Mouse (Mus musculus): Measurements from ENCODE around the gene Zfp219. TPM values are rescaled to one million over a fixed set of nuclear protein-coding genes. Genes with fewer than 3 reads are reported as not detected.

The Zfp219 gene
- polyA plus RNA-seq, 1 experiment from 2014 or later: 11.9 TPM

DNA sequence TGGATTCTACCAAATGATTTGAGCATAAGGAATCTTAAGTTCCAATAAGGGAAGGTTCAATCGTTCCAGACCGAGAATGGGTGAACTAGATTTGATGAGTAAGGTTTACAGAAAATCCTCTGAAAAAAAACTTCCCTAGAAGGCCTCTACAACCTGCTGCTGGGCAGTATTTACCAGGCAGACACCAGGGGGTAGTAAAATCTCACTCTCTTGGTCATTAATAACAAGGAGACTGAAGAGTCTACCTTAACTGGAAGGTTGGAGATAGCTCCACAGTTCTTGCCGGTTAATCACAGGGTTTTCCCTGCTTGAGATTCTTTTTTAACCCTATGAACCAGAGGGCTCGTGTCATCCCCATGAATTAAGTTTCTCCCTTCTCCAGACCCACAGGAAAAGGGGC is 37.3 kb downstream of the Zfp219 start:
- no peaks in the 10 kb centered on the region for H3K36me3 ChIP-seq (ENCODE audit: control insufficient read depth, insufficient read depth)
- H3K9ac ChIP-seq (ENCODE audit: low read depth, low read length): no peak overlapping the region
- no peaks in the 10 kb centered on the region for H3K27me3 ChIP-seq (replicated peaks; ENCODE audit: control insufficient read depth, insufficient read depth, low read length)
- H3K4me1 ChIP-seq (replicated peaks; ENCODE audit: control insufficient read depth, insufficient read depth, low read length): peaks cover 3% of the 10 kb centered on the region; the same call in 1 of the 2 replicates
- TF ChIP-seq CTCF (IDR thresholded peaks at IDR 0.05; ENCODE audit: low read depth): no peak
- no peak overlapping the region for H3K27ac ChIP-seq (ENCODE audit: low read depth, low read length)
- WGBS: 76% methylated on average over 4 of the region's 4 CpGs
- H3K9me3 ChIP-seq (ENCODE audit: control insufficient read depth): no peaks in the 10 kb centered on the region
- no peak for ATAC-seq
- H3K4me3 ChIP-seq (ENCODE audit: low read depth, low read length): no peak overlapping the region
- no peak overlapping the region; the same call in 1 of the 2 replicates for H3K4me2 ChIP-seq (replicated peaks; ENCODE audit: low read depth)

DNA sequence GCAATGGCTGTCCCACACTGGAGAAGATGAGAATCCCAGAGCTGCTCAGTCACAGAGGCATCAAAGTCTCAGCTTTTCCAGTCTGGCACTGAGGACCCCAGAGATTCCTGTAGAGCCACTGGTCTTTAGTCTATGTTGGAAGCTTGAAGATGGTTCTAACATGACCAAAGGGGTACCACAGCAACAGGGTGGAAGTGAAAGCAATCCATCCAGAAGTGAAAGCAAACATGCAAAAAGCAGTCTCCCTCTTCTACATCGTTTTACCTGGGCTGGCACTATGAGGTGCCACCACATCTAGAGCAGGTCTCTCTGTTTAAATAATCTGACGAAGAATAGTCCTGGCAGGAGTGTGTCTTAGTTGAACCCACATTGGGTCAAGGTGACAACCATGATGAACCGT is 41.3 kb downstream of the Zfp219 start:
- H3K4me2 ChIP-seq (replicated peaks; ENCODE audit: low read depth): no peak overlapping the region
- 88% methylated on average over 3 of the region's 3 CpGs for WGBS
- no peaks in the 10 kb centered on the region for H3K36me3 ChIP-seq (ENCODE audit: control insufficient read depth, insufficient read depth)
- ATAC-seq: no peak
- peaks cover 3% of the 10 kb centered on the region; the same call in 1 of the 2 replicates for H3K4me1 ChIP-seq (replicated peaks; ENCODE audit: control insufficient read depth, insufficient read depth, low read length)
- no peak for TF ChIP-seq CTCF (IDR thresholded peaks at IDR 0.05; ENCODE audit: low read depth)
- no peaks in the 10 kb centered on the region for H3K9me3 ChIP-seq (ENCODE audit: control insufficient read depth)
- no peak overlapping the region for H3K4me3 ChIP-seq (ENCODE audit: low read depth, low read length)
- no peak overlapping the region for H3K9ac ChIP-seq (ENCODE audit: low read depth, low read length)
- no peaks in the 10 kb centered on the region for H3K27me3 ChIP-seq (replicated peaks; ENCODE audit: control insufficient read depth, insufficient read depth, low read length)
- no peak overlapping the region for H3K27ac ChIP-seq (ENCODE audit: low read depth, low read length)

DNA sequence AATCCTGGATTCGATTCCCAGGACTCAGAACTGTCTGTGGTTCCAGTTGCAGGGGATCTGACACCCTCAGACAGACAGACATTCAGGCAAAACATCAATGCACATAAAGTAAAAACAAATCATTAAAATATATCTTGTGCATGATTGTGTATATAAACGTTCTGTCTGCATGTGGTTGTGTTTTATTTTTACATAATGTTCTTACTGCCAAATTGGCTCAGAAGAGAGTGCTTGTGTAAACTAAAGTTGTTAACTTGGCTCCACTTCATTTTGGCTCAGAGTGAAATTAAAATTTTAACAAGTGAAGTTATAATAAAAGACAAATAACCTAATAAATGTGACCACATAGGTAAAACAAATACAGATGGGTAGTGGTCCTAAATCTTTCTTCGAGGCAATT is 53.1 kb downstream of the Zfp219 start:
- Histone ChIP-seq H3K4me1 (replicated peaks; ENCODE audit: control insufficient read depth, insufficient read depth, low read length) (no peaks in the 10 kb centered on the region), H3K9ac (ENCODE audit: low read depth, low read length) (no peak overlapping the region), H3K27ac (ENCODE audit: low read depth, low read length) (no peak overlapping the region), H3K9me3 (ENCODE audit: control insufficient read depth) (no peaks in the 10 kb centered on the region), H3K4me3 (ENCODE audit: low read depth, low read length) (no peak overlapping the region), H3K36me3 (ENCODE audit: control insufficient read depth, insufficient read depth) (no peaks in the 10 kb centered on the region), H3K4me2 (replicated peaks; ENCODE audit: low read depth) (no peak overlapping the region), H3K27me3 (replicated peaks; ENCODE audit: control insufficient read depth, insufficient read depth, low read length) (no peaks in the 10 kb centered on the region)
- no peak for TF ChIP-seq CTCF (IDR thresholded peaks at IDR 0.05; ENCODE audit: low read depth)
- 62% methylated on average over 3 of the region's 3 CpGs for WGBS
- no peak for ATAC-seq

DNA sequence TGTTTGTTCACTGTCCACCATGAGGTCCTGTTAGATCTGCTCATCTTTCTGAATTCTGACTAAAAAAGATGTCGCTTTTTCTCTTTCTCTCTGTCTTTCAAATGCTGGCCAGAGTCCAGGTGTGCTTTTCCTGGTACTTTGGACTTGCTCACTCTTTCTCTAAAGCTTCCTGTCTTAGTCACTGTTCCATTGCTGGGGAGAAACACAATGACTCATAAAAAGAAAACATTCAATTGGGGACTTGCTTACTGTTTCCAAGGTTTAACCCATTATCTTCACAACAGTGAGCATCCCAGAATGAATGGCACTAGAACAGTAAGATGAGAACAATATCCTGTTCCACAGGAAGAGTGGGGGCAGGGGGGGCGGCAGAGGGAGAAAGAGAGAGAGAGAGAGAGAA is 60.2 kb downstream of the Zfp219 start:
- no peak overlapping the region for H3K4me3 ChIP-seq (ENCODE audit: low read depth, low read length)
- no peaks in the 10 kb centered on the region for H3K36me3 ChIP-seq (ENCODE audit: control insufficient read depth, insufficient read depth)
- no peak overlapping the region for H3K9ac ChIP-seq (ENCODE audit: low read depth, low read length)
- H3K9me3 ChIP-seq (ENCODE audit: control insufficient read depth): no peaks in the 10 kb centered on the region
- no peak for TF ChIP-seq CTCF (IDR thresholded peaks at IDR 0.05; ENCODE audit: low read depth)
- H3K4me1 ChIP-seq (replicated peaks; ENCODE audit: control insufficient read depth, insufficient read depth, low read length): no peaks in the 10 kb centered on the region
- no peak overlapping the region for H3K4me2 ChIP-seq (replicated peaks; ENCODE audit: low read depth)
- H3K27me3 ChIP-seq (replicated peaks; ENCODE audit: control insufficient read depth, insufficient read depth, low read length): no peaks in the 10 kb centered on the region
- H3K27ac ChIP-seq (ENCODE audit: low read depth, low read length): no peak overlapping the region
- ATAC-seq: 0 out of 2 replicates have a peak, but pooled peaks have one; percentile 28
- WGBS: 59% methylated on average over 2 of the region's 2 CpGs

Other genes with a start within 250 kb of the Zfp219 start
- 7.2 and 12.3 TPM in 2 replicates for gene Ang4, start 247.1 kb downstream of the Zfp219 start, polyA plus RNA-seq (2015; fragmentation: Nextera tagmentation; extraction: Ambion mirVana)
- gene AY358078, start 220.7 kb downstream of the Zfp219 start, polyA plus RNA-seq (2015; fragmentation: Nextera tagmentation; extraction: Ambion mirVana): not detected in 2 replicates
- gene Ear6, start 167.0 kb downstream of the Zfp219 start, polyA plus RNA-seq (2015; fragmentation: Nextera tagmentation; extraction: Ambion mirVana): not detected in 2 replicates
- gene Mettl17, start 135.9 kb downstream of the Zfp219 start, polyA plus RNA-seq (2015; fragmentation: Nextera tagmentation; extraction: Ambion mirVana): 16.9 and 19.7 TPM in 2 replicates
- 0.38 and 0.57 TPM in 2 replicates for gene Slc39a2, start 127.8 kb downstream of the Zfp219 start, polyA plus RNA-seq (2015; fragmentation: Nextera tagmentation; extraction: Ambion mirVana)
- 24.9 and 27.1 TPM in 2 replicates for gene Ndrg2, start 106.6 kb downstream of the Zfp219 start, polyA plus RNA-seq (2015; fragmentation: Nextera tagmentation; extraction: Ambion mirVana)
- not detected in 2 replicates for gene Tppp2, start 102.3 kb downstream of the Zfp219 start, polyA plus RNA-seq (2015; fragmentation: Nextera tagmentation; extraction: Ambion mirVana)
- not detected in 2 replicates for gene Rnase13, start 98.0 kb downstream of the Zfp219 start, polyA plus RNA-seq (2015; fragmentation: Nextera tagmentation; extraction: Ambion mirVana)
- gene Arhgef40, start 36.0 kb downstream of the Zfp219 start, polyA plus RNA-seq (2015; fragmentation: Nextera tagmentation; extraction: Ambion mirVana): 18.2 and 19.7 TPM in 2 replicates
- gene Tmem253, start 5.1 kb downstream of the Zfp219 start, polyA plus RNA-seq (2015; fragmentation: Nextera tagmentation; extraction: Ambion mirVana): 221 and 224 TPM in 2 replicates
- gene Olfr221, start 21.7 kb upstream of the Zfp219 start, polyA plus RNA-seq (2015; fragmentation: Nextera tagmentation; extraction: Ambion mirVana): not detected in 2 replicates
- gene Hnrnpc, start 83.3 kb upstream of the Zfp219 start, polyA plus RNA-seq (2015; fragmentation: Nextera tagmentation; extraction: Ambion mirVana): 153 and 163 TPM in 2 replicates
- 23.2 and 24.4 TPM in 2 replicates for gene Rpgrip1, start 90.0 kb upstream of the Zfp219 start, polyA plus RNA-seq (2015; fragmentation: Nextera tagmentation; extraction: Ambion mirVana)
- gene Supt16, start 176.7 kb upstream of the Zfp219 start, polyA plus RNA-seq (2015; fragmentation: Nextera tagmentation; extraction: Ambion mirVana): 16.6 and 17.1 TPM in 2 replicates
- gene Chd8, start 237.0 kb upstream of the Zfp219 start, polyA plus RNA-seq (2015; fragmentation: Nextera tagmentation; extraction: Ambion mirVana): 15.7 and 17.4 TPM in 2 replicates

All from intestine, postnatal 0 days (tissue).